Mouse (Mus musculus): Measurements from ENCODE around the gene Scfd1. TPM values are rescaled to one million over a fixed set of nuclear protein-coding genes. Genes with fewer than 3 reads are reported as not detected.
A peak's percentile ranks its signal among the peaks of the same experiment; 100 is the strongest.

Scfd1 gene
- 81.4 and 91.8 TPM in 2 replicates for polyA plus RNA-seq (2015; fragmentation: Nextera tagmentation; extraction: Ambion mirVana)

DNA sequence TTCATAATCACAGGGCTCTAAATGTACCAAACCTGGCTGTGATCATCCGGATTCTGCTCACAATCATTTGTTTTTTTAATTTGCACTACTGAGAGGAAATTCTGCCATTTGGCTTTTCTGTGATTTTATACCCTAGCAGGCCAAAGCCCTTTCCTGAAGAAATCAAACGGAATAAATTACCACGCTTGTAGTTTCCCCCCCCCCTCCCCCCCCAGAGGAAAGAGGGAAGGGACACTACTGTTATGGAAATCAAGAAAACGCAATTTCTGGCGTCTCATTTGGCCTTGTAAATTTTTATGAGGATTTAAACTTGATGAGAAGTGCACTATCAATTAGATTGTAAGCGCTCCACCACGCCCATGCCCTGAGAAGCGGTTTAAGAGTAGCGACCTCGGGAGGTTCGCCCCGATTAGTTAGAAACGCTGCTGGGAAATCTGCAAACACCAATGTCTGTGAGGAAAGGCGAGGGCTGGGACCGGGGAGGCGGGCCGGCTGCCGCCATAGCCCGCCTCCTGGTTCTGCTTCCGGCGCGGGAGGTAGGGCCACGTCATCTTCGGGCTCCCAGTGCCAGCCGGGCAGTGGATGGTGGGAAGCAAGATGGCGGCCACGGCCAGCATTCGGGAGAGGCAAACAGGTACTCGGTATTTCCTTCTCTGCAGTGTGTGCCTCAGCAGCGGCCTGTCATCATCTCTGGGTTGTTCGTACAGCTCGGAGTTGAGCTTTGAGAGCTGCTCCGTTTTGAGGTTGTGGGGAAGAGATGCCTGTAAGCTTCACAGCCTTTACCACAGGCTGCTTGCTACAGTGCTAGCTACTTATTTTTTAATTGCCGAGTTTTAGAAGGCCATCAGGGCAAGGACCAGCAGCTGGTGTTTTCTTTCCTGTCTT, at the start of gene Scfd1:
Scfd1 (plus strand) TSS at position 508 of the 885 bp plus-strand sequence.
- H3K27me3 ChIP-seq (replicated peaks) = no peaks in the 10 kb centered on the region
- H3K9me3 ChIP-seq = no peaks in the 10 kb centered on the region
- peak within 1 kb of the TSS; percentile 76 for H3K27ac ChIP-seq
- peak within 1 kb of the TSS; percentile 63; the same call in 1 of the 2 replicates for H3K9ac ChIP-seq
- ATAC-seq (ENCODE audit: insufficient read depth, low FRiP score, low read depth) = peak; percentile 100
- WGBS = 1% methylated on average over 34 of the region's 34 CpGs
- no peaks in the 10 kb centered on the region for H3K4me1 ChIP-seq
- peak within 1 kb of the TSS; percentile 61 for H3K4me3 ChIP-seq (replicated peaks)
- peaks cover 10% of the 10 kb centered on the region; the same call in 1 of the 2 replicates for H3K36me3 ChIP-seq
- H3K4me2 ChIP-seq = peak within 1 kb of the TSS; percentile 57

DNA sequence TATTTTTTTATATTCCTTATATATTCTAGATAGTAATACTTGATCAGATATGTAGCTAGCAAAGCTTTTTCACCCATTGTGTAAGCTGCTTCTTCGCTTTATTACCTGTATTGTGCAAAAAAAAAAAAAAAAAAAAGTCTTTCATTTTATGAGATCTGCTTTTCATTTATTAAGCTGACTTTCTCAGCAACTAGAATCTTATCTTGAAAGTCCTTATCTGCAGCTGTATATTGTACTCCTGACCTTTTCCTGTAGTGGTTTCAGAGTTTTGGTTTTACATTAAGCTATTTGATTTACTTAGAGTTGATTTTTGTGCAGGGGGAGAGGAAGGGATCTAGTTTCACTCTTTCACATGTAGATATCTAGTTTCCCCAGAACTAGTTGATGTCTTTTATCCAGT, 40.3 kb upstream of the Scfd1 start:
- no peak for ATAC-seq (ENCODE audit: insufficient read depth, low FRiP score, low read depth)
- H3K9me3 ChIP-seq = no peaks in the 10 kb centered on the region
- 72% methylated on average over 1 of the region's 1 CpGs for WGBS
- H3K36me3 ChIP-seq = no peaks in the 10 kb centered on the region
- no peak overlapping the region for H3K4me2 ChIP-seq
- no peak overlapping the region for H3K9ac ChIP-seq
- H3K27ac ChIP-seq = no peak overlapping the region
- H3K4me3 ChIP-seq (replicated peaks) = no peak overlapping the region
- H3K27me3 ChIP-seq (replicated peaks) = no peaks in the 10 kb centered on the region
- H3K4me1 ChIP-seq = no peaks in the 10 kb centered on the region

DNA sequence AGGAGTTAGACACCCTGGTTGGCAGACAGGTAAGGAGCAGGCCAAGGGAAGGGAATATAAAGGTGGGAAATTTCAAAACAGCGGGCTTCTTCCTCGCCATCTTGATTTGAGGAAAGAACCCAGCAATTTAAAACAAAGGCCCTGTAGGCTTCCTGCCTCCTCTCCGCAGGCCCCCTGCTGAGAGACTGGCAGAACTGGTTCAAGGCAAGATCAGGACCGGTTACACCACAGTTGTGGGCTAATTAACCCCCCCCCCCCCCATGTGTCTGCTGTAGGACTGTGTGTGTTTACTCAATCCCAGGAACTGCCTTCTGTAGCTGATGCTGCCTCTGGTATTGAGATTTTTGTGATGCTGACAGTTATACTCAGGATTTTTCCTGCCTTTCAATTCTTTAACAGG, 31.2 kb upstream of the Scfd1 start:
- H3K27ac ChIP-seq = no peak overlapping the region
- H3K4me3 ChIP-seq (replicated peaks) = no peak overlapping the region
- H3K4me1 ChIP-seq = peaks cover 10% of the 10 kb centered on the region
- no peak overlapping the region for H3K4me2 ChIP-seq
- WGBS = 51% methylated on average over 4 of the region's 4 CpGs
- ATAC-seq (ENCODE audit: insufficient read depth, low FRiP score, low read depth) = peak; percentile 45
- H3K36me3 ChIP-seq = no peaks in the 10 kb centered on the region
- no peaks in the 10 kb centered on the region for H3K9me3 ChIP-seq
- no peaks in the 10 kb centered on the region for H3K27me3 ChIP-seq (replicated peaks)
- no peak overlapping the region for H3K9ac ChIP-seq

DNA sequence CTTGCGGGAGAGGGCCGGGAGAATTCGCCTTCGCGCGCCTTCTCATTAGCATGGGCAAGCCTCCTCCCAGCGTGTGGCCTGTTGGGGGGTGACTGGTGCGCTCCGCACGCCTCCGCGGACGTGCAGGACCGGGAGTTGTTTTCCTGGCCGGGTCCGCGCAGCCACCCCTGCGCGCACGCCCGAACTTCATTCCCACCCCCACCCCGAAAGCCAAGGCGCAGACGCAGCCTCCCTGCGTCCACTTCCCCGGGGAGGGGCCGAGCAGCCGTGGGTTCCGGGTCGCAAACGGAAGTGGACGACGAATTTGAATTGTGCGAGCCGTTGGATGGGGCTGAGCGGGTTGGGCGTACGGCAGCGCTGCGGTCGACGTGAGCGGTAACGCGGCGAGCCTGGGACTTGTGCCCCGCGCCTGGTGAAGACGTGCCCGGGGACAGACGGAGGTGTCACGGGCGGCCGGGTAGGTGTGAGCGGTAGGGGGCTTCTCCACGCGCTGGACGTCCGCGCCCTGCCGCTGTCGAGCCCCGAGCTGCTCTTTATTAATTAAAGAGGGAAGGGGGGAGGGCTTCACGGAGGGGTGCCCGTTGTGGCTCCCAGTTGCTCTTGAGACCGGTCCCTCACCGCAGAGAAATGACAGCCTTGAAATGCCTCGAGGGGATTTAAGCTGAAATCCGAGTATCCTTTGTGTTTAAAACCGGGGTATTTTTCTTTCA, 29.2 kb upstream of the Scfd1 start, which contains the start of gene G2e3:
G2e3 (plus strand) TSS at position 74 of the 710 bp plus-strand sequence.
- no peaks in the 10 kb centered on the region for H3K9me3 ChIP-seq
- ATAC-seq (ENCODE audit: insufficient read depth, low FRiP score, low read depth) = peak; percentile 97
- 0 out of 2 replicates have a peak, but pooled peaks cover 12% of the 10 kb centered on the region for H3K36me3 ChIP-seq
- H3K4me2 ChIP-seq = peak within 1 kb of the TSS; percentile 70
- peaks cover 10% of the 10 kb centered on the region for H3K4me1 ChIP-seq
- H3K4me3 ChIP-seq (replicated peaks) = peak within 1 kb of the TSS; percentile 73
- under 1% methylated on average over 70 of the region's 70 CpGs for WGBS
- H3K9ac ChIP-seq = peak within 1 kb of the TSS; percentile 84
- H3K27ac ChIP-seq = peak within 1 kb of the TSS; percentile 94
- no peaks in the 10 kb centered on the region for H3K27me3 ChIP-seq (replicated peaks)

DNA sequence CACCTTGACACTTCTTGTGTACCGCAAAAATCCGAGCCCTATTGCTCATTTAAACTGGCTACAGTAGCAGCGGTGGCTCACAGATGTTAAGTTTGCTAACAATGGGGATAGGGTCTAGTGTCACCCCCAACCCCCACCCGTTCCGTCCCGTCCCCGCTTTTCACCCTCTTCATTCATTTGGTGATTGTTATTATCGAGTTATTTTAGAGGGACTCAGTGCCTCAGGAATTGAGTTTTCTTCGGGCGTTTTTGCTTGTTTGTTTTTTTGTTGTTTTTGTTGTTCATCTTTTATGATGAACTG, 28.7 kb upstream of the Scfd1 start:
- peak overlapping the region; percentile 57 for H3K4me2 ChIP-seq
- WGBS = under 1% methylated on average over 10 of the region's 10 CpGs
- no peak for ATAC-seq (ENCODE audit: insufficient read depth, low FRiP score, low read depth)
- H3K27ac ChIP-seq = peak overlapping the region; percentile 94
- H3K4me3 ChIP-seq (replicated peaks) = peak overlapping the region; percentile 73
- peak overlapping the region; percentile 84 for H3K9ac ChIP-seq
- no peaks in the 10 kb centered on the region for H3K9me3 ChIP-seq
- H3K27me3 ChIP-seq (replicated peaks) = no peaks in the 10 kb centered on the region
- H3K36me3 ChIP-seq = 0 out of 2 replicates have a peak, but pooled peaks cover 12% of the 10 kb centered on the region
- peaks cover 10% of the 10 kb centered on the region for H3K4me1 ChIP-seq

DNA sequence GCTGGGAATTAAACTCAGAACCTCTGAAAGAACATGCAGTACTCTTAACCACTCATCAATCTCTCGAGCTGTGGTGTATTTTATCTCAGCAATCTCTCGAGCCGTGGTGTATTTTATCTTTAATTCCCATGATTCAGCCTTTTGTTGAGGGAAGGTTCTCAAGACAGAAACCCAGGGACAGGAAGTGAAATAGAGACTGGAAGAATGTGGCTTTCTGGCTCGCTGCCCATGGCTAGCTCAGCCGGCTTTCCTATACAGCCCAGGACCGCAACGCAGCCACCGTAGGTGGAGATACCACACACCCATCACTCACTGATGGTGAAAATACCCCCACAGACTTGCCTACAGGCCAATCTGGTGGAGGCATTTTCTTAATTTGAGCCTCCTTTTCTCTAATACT, 22.0 kb upstream of the Scfd1 start:
- Histone ChIP-seq H3K27me3 (replicated peaks) (no peaks in the 10 kb centered on the region), H3K36me3 (peaks cover 29% of the 10 kb centered on the region), H3K4me1 (peaks cover 6% of the 10 kb centered on the region), H3K4me2 (no peak overlapping the region), H3K9me3 (no peaks in the 10 kb centered on the region), H3K4me3 (replicated peaks) (no peak overlapping the region), H3K27ac (no peak overlapping the region), H3K9ac (no peak overlapping the region)
- 72% methylated on average over 8 of the region's 8 CpGs for WGBS
- no peak for ATAC-seq (ENCODE audit: insufficient read depth, low FRiP score, low read depth)

DNA sequence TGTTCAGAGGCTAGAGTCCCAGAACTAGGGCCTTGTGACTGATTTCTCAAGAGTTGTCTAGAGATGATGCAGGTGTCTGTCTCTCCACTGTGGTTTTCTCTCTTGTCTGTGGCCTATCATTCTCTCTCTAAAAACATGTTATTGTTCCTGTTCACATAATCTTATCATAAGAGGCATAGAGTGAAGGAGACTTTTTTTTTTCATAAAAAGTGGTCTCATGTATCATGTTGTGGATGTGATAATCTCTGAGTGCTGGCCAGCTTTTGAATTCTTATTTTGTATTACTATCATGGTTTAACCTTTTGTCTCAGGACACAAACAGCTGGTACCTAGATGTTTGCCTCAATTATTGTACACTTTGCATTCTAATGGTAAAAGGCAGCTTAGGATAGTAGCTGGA, 16.0 kb upstream of the Scfd1 start:
- peaks cover 41% of the 10 kb centered on the region for H3K36me3 ChIP-seq
- no peak overlapping the region for H3K4me3 ChIP-seq (replicated peaks)
- H3K27me3 ChIP-seq (replicated peaks) = no peaks in the 10 kb centered on the region
- no peak overlapping the region for H3K9ac ChIP-seq
- no peaks in the 10 kb centered on the region for H3K4me1 ChIP-seq
- H3K27ac ChIP-seq = no peak overlapping the region
- H3K9me3 ChIP-seq = no peaks in the 10 kb centered on the region
- no peak for ATAC-seq (ENCODE audit: insufficient read depth, low FRiP score, low read depth)
- H3K4me2 ChIP-seq = no peak overlapping the region

DNA sequence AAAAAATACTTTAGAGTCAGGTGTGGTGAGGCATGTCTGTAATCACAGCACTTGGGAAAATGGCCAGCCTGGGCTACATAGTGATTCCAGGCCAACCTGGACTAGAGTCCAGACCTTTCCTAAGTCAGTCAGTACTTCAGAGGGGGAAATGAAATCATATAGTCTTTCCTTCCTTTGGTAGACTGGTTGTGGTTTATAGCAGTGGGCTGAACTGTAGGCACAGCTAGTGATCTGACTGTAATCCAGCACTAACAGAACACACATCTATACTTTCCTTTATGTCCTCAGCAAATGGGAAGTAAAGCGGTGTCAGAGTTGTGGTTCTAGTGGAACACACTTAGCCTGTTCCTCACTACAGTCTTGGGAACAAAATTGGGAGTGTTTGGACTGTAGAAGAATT, 14.4 kb upstream of the Scfd1 start:
- H3K4me3 ChIP-seq (replicated peaks) = no peak overlapping the region
- H3K27me3 ChIP-seq (replicated peaks) = no peaks in the 10 kb centered on the region
- no peaks in the 10 kb centered on the region for H3K9me3 ChIP-seq
- H3K9ac ChIP-seq = no peak overlapping the region
- H3K4me2 ChIP-seq = no peak overlapping the region
- no peak overlapping the region for H3K27ac ChIP-seq
- no peak for ATAC-seq (ENCODE audit: insufficient read depth, low FRiP score, low read depth)
- WGBS = 95% methylated on average over 1 of the region's 1 CpGs
- no peaks in the 10 kb centered on the region for H3K4me1 ChIP-seq
- H3K36me3 ChIP-seq = peaks cover 41% of the 10 kb centered on the region

DNA sequence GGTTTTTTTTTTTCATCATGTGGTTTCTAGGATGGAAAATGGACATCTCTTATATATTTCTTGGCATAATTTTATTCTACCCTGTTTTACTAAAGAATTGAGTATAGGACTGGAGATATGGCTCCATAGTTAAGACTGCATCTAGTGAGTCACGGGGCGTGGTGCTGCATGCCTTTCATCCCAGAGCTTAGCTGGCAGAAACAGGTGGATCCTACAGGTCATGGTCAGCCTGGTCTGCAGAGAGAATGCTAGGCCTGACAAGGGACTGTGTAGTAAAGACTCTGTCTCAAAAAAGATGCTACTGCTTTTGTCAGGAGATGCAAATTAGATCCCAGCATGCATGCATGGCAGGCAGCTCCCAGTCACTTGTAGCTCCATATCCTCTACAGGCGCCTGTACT, 8.8 kb upstream of the Scfd1 start:
- Histone ChIP-seq H3K4me1 (no peaks in the 10 kb centered on the region), H3K4me3 (replicated peaks) (no peak overlapping the region), H3K9me3 (no peaks in the 10 kb centered on the region), H3K27me3 (replicated peaks) (no peaks in the 10 kb centered on the region), H3K9ac (no peak overlapping the region), H3K4me2 (no peak overlapping the region), H3K27ac (no peak overlapping the region), H3K36me3 (peaks cover 27% of the 10 kb centered on the region)
- 96% methylated on average over 3 of the region's 3 CpGs for WGBS
- ATAC-seq (ENCODE audit: insufficient read depth, low FRiP score, low read depth) = no peak

DNA sequence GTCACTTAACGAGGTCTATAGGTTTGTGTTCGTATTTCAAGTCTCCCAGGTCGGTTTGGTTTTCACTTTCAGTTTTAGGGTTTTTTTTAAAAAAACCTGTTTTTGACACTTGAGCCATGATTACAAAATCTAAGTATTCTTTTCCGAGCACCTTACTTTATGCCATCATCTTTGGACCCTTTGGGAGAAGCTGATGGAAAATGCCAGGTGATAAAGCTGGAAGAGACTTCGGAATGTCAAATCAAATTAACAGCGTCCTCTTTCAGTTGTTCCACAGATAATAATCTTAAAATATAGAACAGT, 529 bp downstream of the Scfd1 start:
- H3K4me2 ChIP-seq = peak overlapping the region; percentile 49
- 17% methylated on average over 6 of the region's 6 CpGs for WGBS
- H3K27me3 ChIP-seq (replicated peaks) = no peaks in the 10 kb centered on the region
- peak overlapping the region; percentile 61 for H3K4me3 ChIP-seq (replicated peaks)
- H3K9me3 ChIP-seq = no peaks in the 10 kb centered on the region
- H3K27ac ChIP-seq = peak overlapping the region; percentile 76
- peaks cover 10% of the 10 kb centered on the region; the same call in 1 of the 2 replicates for H3K36me3 ChIP-seq
- H3K9ac ChIP-seq = peak overlapping the region; percentile 63; the same call in 1 of the 2 replicates
- H3K4me1 ChIP-seq = no peaks in the 10 kb centered on the region
- no peak for ATAC-seq (ENCODE audit: insufficient read depth, low FRiP score, low read depth)

DNA sequence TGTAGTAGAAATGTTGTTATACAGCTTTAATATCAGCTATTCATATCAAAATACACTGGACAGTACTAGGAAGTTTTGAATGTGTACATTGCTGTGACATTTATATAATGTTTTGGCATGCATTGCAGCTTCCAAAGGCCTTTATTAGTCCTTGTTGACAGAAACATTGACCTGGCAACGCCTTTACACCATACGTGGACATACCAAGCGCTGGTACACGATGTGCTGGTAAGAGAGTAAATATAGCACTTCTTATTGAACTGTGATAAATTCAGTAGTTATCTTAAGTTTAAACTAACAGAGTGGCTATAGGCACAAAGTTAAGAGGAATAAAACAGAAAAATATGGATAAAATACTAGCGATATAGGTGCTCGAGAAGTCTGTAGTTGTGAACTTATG, 22.6 kb downstream of the Scfd1 start:
- H3K36me3 ChIP-seq = peaks cover 10% of the 10 kb centered on the region; the same call in 1 of the 2 replicates
- ATAC-seq (ENCODE audit: insufficient read depth, low FRiP score, low read depth) = no peak
- no peaks in the 10 kb centered on the region for H3K27me3 ChIP-seq (replicated peaks)
- no peak overlapping the region for H3K4me3 ChIP-seq (replicated peaks)
- H3K9me3 ChIP-seq = no peaks in the 10 kb centered on the region
- 87% methylated on average over 6 of the region's 6 CpGs for WGBS
- H3K9ac ChIP-seq = no peak overlapping the region
- H3K4me2 ChIP-seq = no peak overlapping the region
- H3K4me1 ChIP-seq = no peaks in the 10 kb centered on the region
- no peak overlapping the region for H3K27ac ChIP-seq

DNA sequence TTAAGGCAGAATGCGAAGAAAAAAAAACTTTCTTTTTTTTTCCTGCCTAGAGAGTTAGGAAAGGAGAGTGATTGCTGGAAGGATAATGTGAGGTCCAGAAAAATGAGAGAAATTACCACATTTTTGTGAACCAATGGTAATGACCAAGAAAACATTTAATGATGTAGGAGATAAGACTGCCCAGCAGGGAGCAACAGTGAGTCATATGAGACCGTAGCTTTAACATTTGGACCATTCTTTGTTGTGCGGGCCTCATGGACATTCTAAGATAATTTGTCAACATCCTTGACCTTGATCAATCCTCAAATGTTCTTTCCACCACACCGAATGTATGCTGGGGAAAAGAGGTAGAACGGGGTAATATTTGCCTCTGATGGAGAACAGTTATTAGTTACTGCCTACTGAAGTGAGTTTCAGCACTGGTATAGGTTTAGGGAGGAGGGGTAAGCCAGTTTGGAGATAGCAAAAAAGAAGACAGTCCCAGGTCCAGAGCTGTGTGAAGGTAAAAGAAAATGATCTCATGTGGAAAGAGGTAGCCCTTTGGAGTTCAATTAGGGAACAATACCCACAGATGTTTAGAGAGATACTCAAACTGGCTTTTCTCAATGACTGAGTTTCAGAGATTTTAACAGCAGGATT, 24.9 kb downstream of the Scfd1 start:
- Histone ChIP-seq H3K36me3 (peaks cover 17% of the 10 kb centered on the region; the same call in 1 of the 2 replicates), H3K9me3 (no peaks in the 10 kb centered on the region), H3K9ac (no peak overlapping the region), H3K27me3 (replicated peaks) (no peaks in the 10 kb centered on the region), H3K4me3 (replicated peaks) (no peak overlapping the region), H3K4me1 (no peaks in the 10 kb centered on the region), H3K27ac (no peak overlapping the region), H3K4me2 (no peak overlapping the region)
- WGBS = 59% methylated on average over 5 of the region's 5 CpGs
- no peak for ATAC-seq (ENCODE audit: insufficient read depth, low FRiP score, low read depth)
